Mouse (Mus musculus) limb, embryonic 11.5 days (tissue): ENCODE data around the gene Zfp384. TPM values are rescaled to one million over a fixed set of nuclear protein-coding genes. Genes with fewer than 3 reads are reported as not detected.

Source experiments
- ATAC-seq: fragments of 200-750 bp; cut with Nextera tagmentation; 2 replicates; pipeline ENCODE4 v1.8.0; 2017; ENCODE audit warnings: low read depth; ENCODE audit not compliant: insufficient number of reproducible peaks, low FRiP score, low TSS enrichment
- DNase-seq: peaks from one replicate; pipeline ENCODE4 v3.0.0-alpha.2; 2015; ENCODE audit warnings: low spot score
- H3K27ac ChIP-seq: fragments of 300-500 bp; sonication (generic); replicated peaks from 2 replicates; pipeline ENCODE4 v1.5.1; 2014; ENCODE audit warnings: low read depth, mild to moderate bottlenecking, low read length
- H3K27me3 ChIP-seq: fragments of 300-500 bp; sonication (generic); 2 replicates; pipeline ENCODE4 v1.6.1; 2014; ENCODE audit warnings: mild to moderate bottlenecking, low read length, mixed read lengths; ENCODE audit not compliant: control insufficient read depth, insufficient read depth
- H3K36me3 ChIP-seq: fragments of 300-500 bp; sonication (generic); 2 replicates; pipeline ENCODE4 v1.6.1; 2014; ENCODE audit warnings: mild to moderate bottlenecking, low read length, moderate library complexity, mixed read lengths; ENCODE audit not compliant: control insufficient read depth, insufficient read depth
- H3K4me1 ChIP-seq: fragments of 300-500 bp; sonication (generic); 2 replicates; pipeline ENCODE4 v1.6.1; 2014; ENCODE audit warnings: low read length, mixed read lengths; ENCODE audit not compliant: control insufficient read depth, insufficient read depth
- H3K4me2 ChIP-seq: fragments of 300-500 bp; sonication (generic); 2 replicates; pipeline ENCODE4 v1.6.1; 2014; ENCODE audit warnings: low read depth, mild to moderate bottlenecking, moderate library complexity; ENCODE audit not compliant: severe bottlenecking
- H3K4me3 ChIP-seq: fragments of 300-500 bp; sonication (generic); 2 replicates; pipeline ENCODE4 v1.5.1; 2014; ENCODE audit warnings: low read depth, low read length
- H3K9ac ChIP-seq: fragments of 300-500 bp; sonication (generic); 2 replicates; pipeline ENCODE4 v1.6.1; 2014; ENCODE audit warnings: mild to moderate bottlenecking, low read length
- H3K9me3 ChIP-seq: fragments of 300-500 bp; sonication (generic); 2 replicates; pipeline ENCODE4 v1.6.1; 2016; ENCODE audit warnings: low read length; ENCODE audit not compliant: control insufficient read depth
- WGBS: fragments of 180-500 bp; shearing (Covaris S2); extraction: QIAGEN DNeasy Blood & Tissue Kit; methylation state at CpG from one replicate; pipeline ENCODE4 v1.1.7; 2014; 5-methylcytosine and 5-hydroxymethylcytosine counted together
- polyA plus RNA-seq: library from polyadenylated mRNA; unstranded; fragments of >200 nt; fragmentation: Nextera tagmentation; extraction: Ambion mirVana; gene quantifications from 2 replicates; pipeline ENCODE4 v1.2.1, GENCODE M21; 2014

Gene Zfp384
- polyA plus RNA-seq, 1 experiment from 2014 or later: 11.0 TPM

DNA sequence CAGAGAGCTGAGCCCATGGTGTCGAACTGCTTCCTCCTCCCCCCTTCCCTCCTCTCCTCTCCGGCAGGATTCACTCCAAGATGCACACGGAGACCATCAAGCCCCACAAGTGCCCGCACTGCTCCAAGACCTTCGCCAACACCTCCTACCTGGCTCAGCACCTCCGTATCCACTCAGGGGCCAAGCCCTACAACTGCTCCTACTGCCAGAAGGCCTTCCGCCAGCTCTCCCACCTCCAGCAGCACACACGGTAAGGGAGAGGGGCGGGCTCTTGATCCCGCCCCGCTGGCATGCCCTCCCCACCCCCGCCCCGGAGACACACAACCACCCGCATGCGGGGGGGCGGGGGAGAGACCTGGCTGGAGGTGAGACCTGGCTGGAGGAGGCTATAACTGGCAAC lies 22.7 kb downstream of the Zfp384 start:
- no peak overlapping the region for H3K4me3 ChIP-seq
- H3K36me3 ChIP-seq: peaks cover 24% of the 10 kb centered on the region
- H3K4me2 ChIP-seq: no peak overlapping the region
- WGBS: 94% methylated on average over 16 of the region's 16 CpGs
- no peaks in the 10 kb centered on the region for H3K9me3 ChIP-seq
- H3K9ac ChIP-seq: no peak overlapping the region
- H3K27me3 ChIP-seq: no peaks in the 10 kb centered on the region
- no peak overlapping the region for H3K27ac ChIP-seq
- DNase-seq (no peak), ATAC-seq (no peak)
- no peaks in the 10 kb centered on the region for H3K4me1 ChIP-seq

- Histone ChIP-seq H3K36me3 (peaks cover 10% of the 10 kb centered on the region), H3K27ac (peak overlapping the region; percentile 44; the same call in 1 of the 2 replicates), H3K9ac (peak overlapping the region; percentile 39), H3K4me3 (no peak overlapping the region), H3K27me3 (no peaks in the 10 kb centered on the region), H3K9me3 (no peaks in the 10 kb centered on the region), H3K4me1 (no peaks in the 10 kb centered on the region), H3K4me2 (peak overlapping the region; percentile 24)
- 94% methylated on average over 4 of the region's 4 CpGs for WGBS
- ATAC-seq (no peak), DNase-seq (no peak)
Observed at GRCm38 (mm10) chr6:125038666-125039065, 29.7 kb downstream of the Zfp384 start.

DNA sequence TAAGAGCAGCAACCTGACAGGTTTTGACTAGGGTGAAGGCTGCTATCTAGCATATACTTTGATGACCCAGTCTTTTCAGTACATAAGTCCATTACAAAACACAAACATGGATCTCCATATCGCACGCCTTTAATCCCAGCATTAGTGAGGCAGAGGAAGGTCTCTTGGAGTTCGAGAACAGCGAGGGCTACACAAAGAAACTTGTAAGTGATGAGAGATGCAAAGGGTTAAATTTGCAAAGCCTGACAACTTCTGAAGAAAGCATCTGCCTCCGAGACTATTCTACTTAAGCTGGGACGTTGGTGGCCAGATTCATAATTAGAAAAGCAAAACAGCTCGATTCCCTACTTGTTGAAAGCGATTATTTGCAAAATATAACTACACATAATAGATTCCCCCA lies 30.2 kb downstream of the Zfp384 start:
- H3K4me2 ChIP-seq: peak overlapping the region; percentile 24

GRCm38 (mm10) chr6:125039533-125040153 lies 30.7 kb downstream of the Zfp384 start, which contains the start of gene Ing4:
Ing4 (plus strand) TSS chr6:125039760.
- Histone ChIP-seq H3K9me3 (no peaks in the 10 kb centered on the region), H3K36me3 (peaks cover 10% of the 10 kb centered on the region), H3K4me2 (peak within 1 kb of the TSS; percentile 83), H3K4me1 (no peaks in the 10 kb centered on the region), H3K9ac (peak within 1 kb of the TSS; percentile 74), H3K4me3 (peak within 1 kb of the TSS; percentile 61), H3K27me3 (no peaks in the 10 kb centered on the region), H3K27ac (peak within 1 kb of the TSS; percentile 65)
- peak; percentile 92 for DNase-seq
- under 1% methylated on average over 26 of the region's 26 CpGs for WGBS
- ATAC-seq: peak; percentile 95

More for the DNA sequence above, 30.2 kb downstream of the Zfp384 start:
- 5% methylated on average over 8 of the region's 8 CpGs for WGBS
- Histone ChIP-seq H3K4me3 (peak overlapping the region; percentile 61), H3K27me3 (no peaks in the 10 kb centered on the region), H3K9ac (peak overlapping the region; percentile 39), H3K9me3 (no peaks in the 10 kb centered on the region), H3K27ac (peak overlapping the region; percentile 44), H3K4me1 (no peaks in the 10 kb centered on the region), H3K36me3 (peaks cover 10% of the 10 kb centered on the region)
- no peak for DNase-seq
- no peak; the same call in 1 of the 2 replicates for ATAC-seq

- Histone ChIP-seq H3K4me3 (peak overlapping the region; percentile 61), H3K36me3 (peaks cover 7% of the 10 kb centered on the region), H3K27me3 (no peaks in the 10 kb centered on the region), H3K9ac (peak overlapping the region; percentile 74), H3K4me1 (no peaks in the 10 kb centered on the region), H3K4me2 (peak overlapping the region; percentile 83), H3K27ac (peak overlapping the region; percentile 65), H3K9me3 (no peaks in the 10 kb centered on the region)
- WGBS: 15% methylated on average over 7 of the region's 7 CpGs
- no peak for DNase-seq
- ATAC-seq: no peak
Observed at GRCm38 (mm10) chr6:125040221-125040620, 31.3 kb downstream of the Zfp384 start.

- H3K9me3 ChIP-seq: no peaks in the 10 kb centered on the region
- no peak overlapping the region for H3K9ac ChIP-seq
- H3K4me3 ChIP-seq: no peak overlapping the region
- no peak for ATAC-seq
- no peaks in the 10 kb centered on the region for H3K4me1 ChIP-seq
- no peak for DNase-seq
- H3K27me3 ChIP-seq: no peaks in the 10 kb centered on the region
- H3K4me2 ChIP-seq: 0 out of 2 replicates have a peak overlapping the region, but pooled peaks have one; percentile 83
- peaks cover 4% of the 10 kb centered on the region for H3K36me3 ChIP-seq
- whole genome bisulfite sequencing: 93% methylated on average over 7 of the region's 7 CpGs
- H3K27ac ChIP-seq: no peak overlapping the region
Observed at GRCm38 (mm10) chr6:125041047-125041446, 32.1 kb downstream of the Zfp384 start.

DNA sequence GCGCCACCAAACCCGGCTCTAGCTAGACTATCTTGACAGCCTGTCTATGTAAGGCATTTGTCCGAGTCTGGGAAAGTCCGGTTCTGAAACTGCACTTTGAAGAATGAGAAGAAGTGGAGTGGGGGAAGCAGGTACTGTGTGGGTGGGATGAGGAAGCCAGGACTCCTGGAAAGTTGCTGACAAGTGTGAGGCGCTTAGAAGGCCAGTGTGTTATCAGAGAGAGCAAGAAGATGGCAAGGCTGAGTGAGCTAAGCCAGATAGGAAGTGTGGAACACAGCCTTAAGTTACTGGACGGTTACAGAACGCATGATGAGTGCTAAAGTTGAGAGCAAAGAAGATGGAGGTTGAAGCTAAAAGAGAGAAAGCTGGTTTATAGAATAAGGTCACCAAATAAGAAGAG lies 33.1 kb downstream of the Zfp384 start:
- Histone ChIP-seq H3K27me3 (no peaks in the 10 kb centered on the region), H3K4me3 (no peak overlapping the region), H3K27ac (no peak overlapping the region), H3K4me2 (no peak overlapping the region), H3K4me1 (no peaks in the 10 kb centered on the region), H3K9me3 (no peaks in the 10 kb centered on the region), H3K36me3 (peaks cover 6% of the 10 kb centered on the region), H3K9ac (no peak overlapping the region)
- ATAC-seq: no peak
- no peak for DNase-seq
- 94% methylated on average over 7 of the region's 7 CpGs for WGBS

- H3K36me3 ChIP-seq: peaks cover 27% of the 10 kb centered on the region
- DNase-seq (peak; percentile 85), ATAC-seq (no peak)
- H3K4me3 ChIP-seq: no peak overlapping the region
- no peaks in the 10 kb centered on the region for H3K4me1 ChIP-seq
- WGBS: 42% methylated on average over 5 of the region's 5 CpGs
- no peaks in the 10 kb centered on the region for H3K9me3 ChIP-seq
- no peak overlapping the region for H3K4me2 ChIP-seq
- no peak overlapping the region for H3K27ac ChIP-seq
- H3K27me3 ChIP-seq: no peaks in the 10 kb centered on the region
- H3K9ac ChIP-seq: no peak overlapping the region
Observed at GRCm38 (mm10) chr6:125046691-125047090, 37.7 kb downstream of the Zfp384 start.
